Mouse (Mus musculus): ENCODE results near the gene Armc12.

GRCm38 (mm10) chr17:28524009-28524695 is 6.5 kb upstream of the Armc12 start:
- TF ChIP-seq CTCF (IDR thresholded peaks at IDR 0.05; ENCODE audit: extremely low read depth, insufficient read length, insufficient replicate concordance, low read depth, low read length), result no peak
- TF ChIP-seq POLR2A (IDR thresholded peaks at IDR 0.05; ENCODE audit: low read depth, low read length), result no peak

All from small intestine, adult 2 months (tissue).